Comparison of ENCODE assay signal across 8 mouse cellular contexts in genomic region chr13:74564331-74564727, GRCm38 (mm10).
A peak's percentile ranks its signal among the peaks of the same experiment; 100 is the strongest.
DNase-seq lines count a peak whose midpoint lies in the region; ATAC-seq and TF ChIP-seq lines count a peak whose summit lies in the region.
"Not testable (repeated sequence)": the region's sequence is repeated elsewhere in the genome, so short reads cannot be mapped to it uniquely, and the experiment has no call there.

No protein-coding gene starts in this region.

- peak overlapping the region; percentile 20 for H3K9ac ChIP-seq in CH12.LX (ENCODE audit: insufficient read depth, low read depth)
- H3K9ac ChIP-seq in embryonic facial prominence, embryonic 12.5 days: peak overlapping the region; percentile 60; the same call in 1 of the 2 replicates
- peak overlapping the region; percentile 67 for H3K9ac ChIP-seq in hindbrain, embryonic 12.5 days
- peak overlapping the region; percentile 60 for H3K9ac ChIP-seq in kidney, embryonic 16.5 days (replicated peaks; ENCODE audit: low read length)
- H3K9ac ChIP-seq in liver, embryonic 14.5 days (replicated peaks): peak overlapping the region; percentile 65
- H3K9ac ChIP-seq in midbrain, embryonic 11.5 days (ENCODE audit: low read length): peak overlapping the region; percentile 59

- H3K79me2 ChIP-seq in CH12.LX (replicated peaks; ENCODE audit: control insufficient read depth, extremely low read depth, insufficient read depth, poor library complexity, severe bottlenecking): not testable (repeated sequence)

- intact Hi-C loops in gastrocnemius, adult 2 months (cut with DNase I): not testable (repeated sequence)

- not testable (repeated sequence) for H3K36me3 ChIP-seq in CH12.LX (replicated peaks in 1 of 2; ENCODE audit: control insufficient read depth in 1 of 2, insufficient read depth in 1 of 2, low read length in 1 of 2); embryonic facial prominence, embryonic 12.5 days; hindbrain, embryonic 12.5 days; kidney, embryonic 16.5 days (ENCODE audit: insufficient read depth, low read length); liver, embryonic 14.5 days (replicated peaks; ENCODE audit: control insufficient read depth, insufficient read depth, low read depth); midbrain, embryonic 11.5 days (ENCODE audit: control insufficient read depth, insufficient read depth, low read length)

- peak overlapping the region; percentile 42 to 69 (median 64) for H3K4me3 ChIP-seq in CH12.LX (replicated peaks in 1 of 3; ENCODE audit: low read depth in 2 of 3, low read length in 2 of 3, poor library complexity in 1 of 3)
- peak overlapping the region; percentile 59 for H3K4me3 ChIP-seq in embryonic facial prominence, embryonic 12.5 days
- H3K4me3 ChIP-seq in gastrocnemius, adult 2 months: peak overlapping the region; percentile 82
- peak overlapping the region; percentile 54 for H3K4me3 ChIP-seq in hindbrain, embryonic 12.5 days
- H3K4me3 ChIP-seq in kidney, embryonic 16.5 days (ENCODE audit: low read length): peak overlapping the region; percentile 57
- H3K4me3 ChIP-seq in liver, embryonic 14.5 days (ENCODE audit: insufficient read depth in 1 of 2, low read depth in 2 of 2, low read length in 2 of 2): peak overlapping the region; percentile 62 to 98
- peak overlapping the region; percentile 48 for H3K4me3 ChIP-seq in midbrain, embryonic 11.5 days (ENCODE audit: low read depth, low read length)

- in situ Hi-C loops in CH12.LX (cut with MboI; ENCODE audit: low pct_ligation_motif_present, low pct_unique_long_range_greater_than_20kb, low sequenced_read_pairs): not testable (repeated sequence)

- not testable (repeated sequence) for H3K4me1 ChIP-seq in CH12.LX (ENCODE audit: control insufficient read depth in 1 of 2, insufficient read depth in 2 of 2); embryonic facial prominence, embryonic 12.5 days; hindbrain, embryonic 12.5 days; kidney, embryonic 16.5 days (ENCODE audit: insufficient read depth, low read length); liver, embryonic 14.5 days (replicated peaks; ENCODE audit: control insufficient read depth in 2 of 2, insufficient read depth in 2 of 2, low read length in 1 of 2); midbrain, embryonic 11.5 days (ENCODE audit: control insufficient read depth, insufficient read depth, low read length)

- ATAC-seq in embryonic facial prominence, embryonic 12.5 days (ENCODE audit: insufficient number of reproducible peaks, insufficient read depth, low FRiP score, low TSS enrichment); hindbrain, embryonic 12.5 days (ENCODE audit: low FRiP score); kidney, embryonic 16.5 days (ENCODE audit: low FRiP score, low TSS enrichment); liver, embryonic 14.5 days (ENCODE audit: insufficient read depth); midbrain, embryonic 11.5 days (ENCODE audit: low FRiP score): not testable (repeated sequence)
- ATAC-seq in neutrophil, adult 5-6 weeks (ENCODE audit: extremely low read depth, insufficient number of reproducible peaks, low FRiP score, poor library complexity, severe bottlenecking): peak; percentile 14; the same call in 1 of the 2 replicates

- dilution Hi-C loops in CH12.LX (cut with MboI; ENCODE audit: extremely low pct_ligation_motif_present, extremely low pct_unique_long_range_greater_than_20kb, low sequenced_read_pairs): not testable (repeated sequence)

- 23% methylated on average over 2 of the region's 2 CpGs for WGBS in embryonic facial prominence, embryonic 12.5 days
- 10% methylated on average over 2 of the region's 2 CpGs for WGBS in hindbrain, embryonic 12.5 days
- 14% methylated on average over 2 of the region's 2 CpGs for WGBS in kidney, embryonic 16.5 days
- WGBS in liver, embryonic 14.5 days (ENCODE audit: insufficient replicate concordance): 4% methylated on average over 2 of the region's 2 CpGs
- WGBS in midbrain, embryonic 11.5 days: 15% methylated on average over 2 of the region's 2 CpGs

- TF ChIP-seq RAD21 in CH12.LX (IDR thresholded peaks at IDR 0.05; ENCODE audit: low read depth, low read length): not testable (repeated sequence)

- peak overlapping the region; percentile 72 for H3K27ac ChIP-seq in CH12.LX (ENCODE audit: insufficient read depth, low read depth)
- H3K27ac ChIP-seq in embryonic facial prominence, embryonic 12.5 days: peak overlapping the region; percentile 76
- H3K27ac ChIP-seq in gastrocnemius, adult 2 months: peak overlapping the region; percentile 88
- peak overlapping the region; percentile 49; the same call in 1 of the 2 replicates for H3K27ac ChIP-seq in hindbrain, embryonic 12.5 days
- H3K27ac ChIP-seq in kidney, embryonic 16.5 days (ENCODE audit: low read length): peak overlapping the region; percentile 85
- H3K27ac ChIP-seq in liver, embryonic 14.5 days: peak overlapping the region; percentile 23
- peak overlapping the region; percentile 62; the same call in 1 of the 2 replicates for H3K27ac ChIP-seq in midbrain, embryonic 11.5 days (ENCODE audit: low read depth, low read length)

- DNase-seq in CH12.LX (ENCODE audit: extremely low read depth); gastrocnemius, adult 2 months; liver, embryonic 14.5 days (ENCODE audit: low read depth in 3 of 3, low spot score in 3 of 3); midbrain, embryonic 11.5 days (ENCODE audit: low spot score, missing footprints): not testable (repeated sequence)

- TF ChIP-seq CTCF in CH12.LX (conservative IDR thresholded peaks at IDR 0.05 in 1 of 2, IDR thresholded peaks at IDR 0.05 in 1 of 2; ENCODE audit: low read depth in 2 of 2, low read length in 2 of 2); gastrocnemius, adult 2 months (IDR thresholded peaks at IDR 0.05); liver, embryonic 14.5 days (IDR thresholded peaks at IDR 0.05; ENCODE audit: low read depth): not testable (repeated sequence)

- not testable (repeated sequence) for TF ChIP-seq POLR2A in CH12.LX (IDR thresholded peaks at IDR 0.05; ENCODE audit: low read depth, low read length)

- H3K27me3 ChIP-seq in CH12.LX (replicated peaks); embryonic facial prominence, embryonic 12.5 days; hindbrain, embryonic 12.5 days; kidney, embryonic 16.5 days (ENCODE audit: insufficient read depth, low read length); liver, embryonic 14.5 days (ENCODE audit: control insufficient read depth, insufficient read depth, low read length); midbrain, embryonic 11.5 days (ENCODE audit: control insufficient read depth, insufficient read depth, low read length): not testable (repeated sequence)

- peak overlapping the region; percentile 55 for H3K4me2 ChIP-seq in CH12.LX (ENCODE audit: insufficient read depth, low read depth, poor library complexity, severe bottlenecking)
- peak overlapping the region; percentile 55 for H3K4me2 ChIP-seq in embryonic facial prominence, embryonic 12.5 days (replicated peaks)
- H3K4me2 ChIP-seq in hindbrain, embryonic 12.5 days (replicated peaks): peak overlapping the region; percentile 74
- peak overlapping the region; percentile 61 for H3K4me2 ChIP-seq in kidney, embryonic 16.5 days (replicated peaks; ENCODE audit: low read depth, low read length)
- H3K4me2 ChIP-seq in liver, embryonic 14.5 days (ENCODE audit: low read depth): peak overlapping the region; percentile 62
- H3K4me2 ChIP-seq in midbrain, embryonic 11.5 days: peak overlapping the region; percentile 52

- H3K9me3 ChIP-seq in CH12.LX (replicated peaks; ENCODE audit: low read length); embryonic facial prominence, embryonic 12.5 days; hindbrain, embryonic 12.5 days (replicated peaks); kidney, embryonic 16.5 days (ENCODE audit: low read length); liver, embryonic 14.5 days (ENCODE audit: control insufficient read depth, low read length); midbrain, embryonic 11.5 days (ENCODE audit: control insufficient read depth, low read length): not testable (repeated sequence)

- TF ChIP-seq EP300 in CH12.LX (IDR thresholded peaks at IDR 0.05; ENCODE audit: low read length); liver, embryonic 14.5 days (IDR thresholded peaks at IDR 0.05; ENCODE audit: low read depth): not testable (repeated sequence)

Comparison
In these comparisons a context has a peak if more than half of its experiments do, and no peak if none do; other contexts are left out.
1. H3K27ac ChIP-seq: peak in every context shown above with its lines; median percentile 88 in gastrocnemius, adult 2 months; 85 in kidney, embryonic 16.5 days; 76 in embryonic facial prominence, embryonic 12.5 days; 72 in CH12.LX; 62 in midbrain, embryonic 11.5 days; 49 in hindbrain, embryonic 12.5 days; 23 in liver, embryonic 14.5 days.